Mouse (Mus musculus): Measurements from ENCODE around the gene Fndc9. TPM values are rescaled to one million over a fixed set of nuclear protein-coding genes. Genes with fewer than 3 reads are reported as not detected.

Gene Fndc9
- polyA plus RNA-seq, 1 experiment = not detected

DNA sequence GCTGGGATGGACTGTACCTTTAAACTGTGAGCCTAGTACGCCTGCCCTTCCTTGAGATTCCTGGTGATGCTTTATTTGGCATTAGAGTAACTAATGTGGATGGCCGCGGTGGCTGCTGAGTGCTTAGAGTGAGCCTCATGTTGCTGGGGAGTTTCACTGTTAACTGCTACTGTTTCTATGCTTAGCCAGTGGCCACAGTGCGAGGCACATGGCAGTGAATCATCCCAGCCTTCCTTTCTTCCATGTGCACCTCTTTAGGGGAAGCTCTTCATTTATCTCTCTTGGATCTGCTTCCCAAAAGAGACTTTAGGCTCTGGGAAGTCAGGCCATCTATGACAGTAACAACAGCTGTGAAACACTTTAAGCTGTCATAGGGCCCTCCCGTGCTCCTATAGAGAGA lies 47.3 kb downstream of the Fndc9 start:
- Histone ChIP-seq H3K4me3 (ENCODE audit: low read depth, low read length) (no peak overlapping the region), H3K4me1 (ENCODE audit: control insufficient read depth, insufficient read depth, low read length) (no peaks in the 10 kb centered on the region), H3K9ac (ENCODE audit: low read depth, poor library complexity, severe bottlenecking) (no peak overlapping the region), H3K27me3 (ENCODE audit: control insufficient read depth, insufficient read depth, low read length, poor library complexity, severe bottlenecking) (no peaks in the 10 kb centered on the region), H3K36me3 (ENCODE audit: control insufficient read depth, insufficient read depth, low read length, poor library complexity, severe bottlenecking) (no peaks in the 10 kb centered on the region; the same call in 1 of the 2 replicates), H3K27ac (ENCODE audit: insufficient read depth, low read length) (no peak overlapping the region), H3K9me3 (replicated peaks; ENCODE audit: control insufficient read depth, insufficient read depth, low read length, poor library complexity, severe bottlenecking) (no peaks in the 10 kb centered on the region)
- no peak for TF ChIP-seq EP300 (IDR thresholded peaks at IDR 0.05; ENCODE audit: insufficient read depth, low read depth, low read length)

DNA sequence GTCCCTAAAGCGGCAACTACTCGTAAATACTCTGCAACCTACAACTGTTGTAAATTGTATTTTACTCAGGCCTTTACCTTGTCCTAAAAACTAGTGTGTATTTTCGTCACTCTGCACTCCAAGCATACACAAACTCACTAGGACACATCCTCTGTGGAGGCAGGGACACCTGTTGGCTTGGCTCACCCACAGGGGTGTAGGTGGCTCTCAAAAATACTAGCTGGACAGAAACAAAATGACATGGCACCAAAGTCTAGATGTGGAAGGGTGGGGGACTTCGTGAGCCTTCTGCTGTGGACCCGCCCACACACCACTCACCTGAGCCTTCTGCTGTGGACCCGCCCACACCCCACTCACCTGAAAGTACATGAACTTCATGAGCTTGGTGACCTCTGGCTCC lies 48.5 kb downstream of the Fndc9 start:
- no peaks in the 10 kb centered on the region for H3K27me3 ChIP-seq (ENCODE audit: control insufficient read depth, insufficient read depth, low read length, poor library complexity, severe bottlenecking)
- H3K9me3 ChIP-seq (replicated peaks; ENCODE audit: control insufficient read depth, insufficient read depth, low read length, poor library complexity, severe bottlenecking) = no peaks in the 10 kb centered on the region
- H3K9ac ChIP-seq (ENCODE audit: low read depth, poor library complexity, severe bottlenecking) = no peak overlapping the region
- no peak overlapping the region for H3K4me3 ChIP-seq (ENCODE audit: low read depth, low read length)
- H3K36me3 ChIP-seq (ENCODE audit: control insufficient read depth, insufficient read depth, low read length, poor library complexity, severe bottlenecking) = no peaks in the 10 kb centered on the region; the same call in 1 of the 2 replicates
- H3K4me1 ChIP-seq (ENCODE audit: control insufficient read depth, insufficient read depth, low read length) = no peaks in the 10 kb centered on the region
- no peak overlapping the region for H3K27ac ChIP-seq (ENCODE audit: insufficient read depth, low read length)
- TF ChIP-seq POLR2A (IDR thresholded peaks at IDR 0.05; ENCODE audit: insufficient read depth, low read length) (no peak), CTCF (IDR thresholded peaks at IDR 0.05; ENCODE audit: low read depth, low read length) (no peak), EP300 (IDR thresholded peaks at IDR 0.05; ENCODE audit: insufficient read depth, low read depth, low read length) (no peak)

GRCm38 (mm10) chr11:46286803-46287202 lies 51.5 kb downstream of the Fndc9 start:
- no peak overlapping the region for H3K4me3 ChIP-seq (ENCODE audit: low read depth, low read length)

GRCm38 (mm10) chr11:46288091-46288490 lies 52.8 kb downstream of the Fndc9 start:
- H3K27me3 ChIP-seq (ENCODE audit: control insufficient read depth, insufficient read depth, low read length, poor library complexity, severe bottlenecking) = no peaks in the 10 kb centered on the region
- H3K9ac ChIP-seq (ENCODE audit: low read depth, poor library complexity, severe bottlenecking) = no peak overlapping the region
- H3K4me3 ChIP-seq (ENCODE audit: low read depth, low read length) = no peak overlapping the region
- H3K27ac ChIP-seq (ENCODE audit: insufficient read depth, low read length) = no peak overlapping the region
- no peaks in the 10 kb centered on the region for H3K36me3 ChIP-seq (ENCODE audit: control insufficient read depth, insufficient read depth, low read length, poor library complexity, severe bottlenecking)
- no peaks in the 10 kb centered on the region for H3K9me3 ChIP-seq (replicated peaks; ENCODE audit: control insufficient read depth, insufficient read depth, low read length, poor library complexity, severe bottlenecking)
- no peak for TF ChIP-seq CTCF (IDR thresholded peaks at IDR 0.05; ENCODE audit: low read depth, low read length)
- no peak for TF ChIP-seq POLR2A (IDR thresholded peaks at IDR 0.05; ENCODE audit: insufficient read depth, low read length)
- no peak for TF ChIP-seq EP300 (IDR thresholded peaks at IDR 0.05; ENCODE audit: insufficient read depth, low read depth, low read length)
- H3K4me1 ChIP-seq (ENCODE audit: control insufficient read depth, insufficient read depth, low read length) = no peaks in the 10 kb centered on the region

More at GRCm38 (mm10) chr11:46286803-46287202, 51.5 kb downstream of the Fndc9 start:
- Histone ChIP-seq H3K9ac (ENCODE audit: low read depth, poor library complexity, severe bottlenecking) (no peak overlapping the region), H3K4me1 (ENCODE audit: control insufficient read depth, insufficient read depth, low read length) (no peaks in the 10 kb centered on the region), H3K9me3 (replicated peaks; ENCODE audit: control insufficient read depth, insufficient read depth, low read length, poor library complexity, severe bottlenecking) (no peaks in the 10 kb centered on the region), H3K27ac (ENCODE audit: insufficient read depth, low read length) (no peak overlapping the region), H3K27me3 (ENCODE audit: control insufficient read depth, insufficient read depth, low read length, poor library complexity, severe bottlenecking) (no peaks in the 10 kb centered on the region), H3K36me3 (ENCODE audit: control insufficient read depth, insufficient read depth, low read length, poor library complexity, severe bottlenecking) (no peaks in the 10 kb centered on the region; the same call in 1 of the 2 replicates)
- TF ChIP-seq CTCF (IDR thresholded peaks at IDR 0.05; ENCODE audit: low read depth, low read length) = no peak
- TF ChIP-seq POLR2A (IDR thresholded peaks at IDR 0.05; ENCODE audit: insufficient read depth, low read length) = no peak
- no peak for TF ChIP-seq EP300 (IDR thresholded peaks at IDR 0.05; ENCODE audit: insufficient read depth, low read depth, low read length)

DNA sequence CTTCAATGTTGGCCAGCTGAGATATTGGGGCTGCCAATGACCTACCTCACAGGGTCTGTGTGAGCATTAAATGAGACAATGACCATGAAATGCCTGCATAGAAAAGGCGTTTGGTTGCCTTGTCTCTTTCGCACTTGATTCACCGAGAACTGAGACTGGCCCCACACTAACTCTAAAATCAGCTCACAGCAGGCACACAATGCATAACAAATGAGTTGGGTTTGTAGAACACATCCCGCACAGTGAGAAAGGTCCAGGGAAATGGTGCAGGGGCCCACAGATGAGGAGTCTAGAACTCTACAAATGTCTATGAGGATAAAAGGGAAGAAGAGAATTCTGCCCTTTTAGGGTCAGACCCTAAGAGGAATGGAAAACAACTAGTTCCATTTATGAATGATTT lies 53.7 kb downstream of the Fndc9 start:
- no peaks in the 10 kb centered on the region for H3K4me1 ChIP-seq (ENCODE audit: control insufficient read depth, insufficient read depth, low read length)
- H3K9me3 ChIP-seq (replicated peaks; ENCODE audit: control insufficient read depth, insufficient read depth, low read length, poor library complexity, severe bottlenecking) = no peaks in the 10 kb centered on the region
- H3K27ac ChIP-seq (ENCODE audit: insufficient read depth, low read length) = no peak overlapping the region
- H3K36me3 ChIP-seq (ENCODE audit: control insufficient read depth, insufficient read depth, low read length, poor library complexity, severe bottlenecking) = no peaks in the 10 kb centered on the region
- TF ChIP-seq CTCF (IDR thresholded peaks at IDR 0.05; ENCODE audit: low read depth, low read length) (no peak), EP300 (IDR thresholded peaks at IDR 0.05; ENCODE audit: insufficient read depth, low read depth, low read length) (no peak)
- no peak overlapping the region for H3K9ac ChIP-seq (ENCODE audit: low read depth, poor library complexity, severe bottlenecking)
- no peak overlapping the region for H3K4me3 ChIP-seq (ENCODE audit: low read depth, low read length)
- no peaks in the 10 kb centered on the region for H3K27me3 ChIP-seq (ENCODE audit: control insufficient read depth, insufficient read depth, low read length, poor library complexity, severe bottlenecking)

Other genes starting within 250 kb of the Fndc9 start
- 5.5 TPM in 1 of 2 replicates, not detected in the other for gene Gm12166, start 183.2 kb upstream of the Fndc9 start, polyA plus RNA-seq (2011; ENCODE audit: insufficient read depth, insufficient read length, low read depth, missing spikeins)
- 51.2 and 51.6 TPM in 2 replicates for gene Adam19, start 179.5 kb upstream of the Fndc9 start, polyA plus RNA-seq (2011; ENCODE audit: insufficient read depth, insufficient read length, low read depth, missing spikeins)
- gene Nipal4, start 69.0 kb upstream of the Fndc9 start, polyA plus RNA-seq (2011; ENCODE audit: insufficient read depth, insufficient read length, low read depth, missing spikeins) = 3.6 and 4.1 TPM in 2 replicates
- 31.2 and 33.1 TPM in 2 replicates for gene Cyfip2, start 77.3 kb downstream of the Fndc9 start, polyA plus RNA-seq (2011; ENCODE audit: insufficient read depth, insufficient read length, low read depth, missing spikeins)
- gene Itk, start 154.0 kb downstream of the Fndc9 start, polyA plus RNA-seq (2011; ENCODE audit: insufficient read depth, insufficient read length, low read depth, missing spikeins) = not detected in 2 replicates
- not detected in 2 replicates for gene Fam71b, start 161.0 kb downstream of the Fndc9 start, polyA plus RNA-seq (2011; ENCODE audit: insufficient read depth, insufficient read length, low read depth, missing spikeins)
- gene Med7, start 201.4 kb downstream of the Fndc9 start, polyA plus RNA-seq (2011; ENCODE audit: insufficient read depth, insufficient read length, low read depth, missing spikeins) = 48.6 and 57.4 TPM in 2 replicates
- 0.26 TPM in 1 of 2 replicates, not detected in the other for gene Havcr2, start 219.4 kb downstream of the Fndc9 start, polyA plus RNA-seq (2011; ENCODE audit: insufficient read depth, insufficient read length, low read depth, missing spikeins)

Data from ES-Bruce4 (cell line).